Mouse (Mus musculus): ENCODE results near the gene Pif1.

The Pif1 gene

GRCm38 (mm10) chr9:65600951-65601350, 14.0 kb downstream of the Pif1 start:
- no peak for DNase-seq

DNA sequence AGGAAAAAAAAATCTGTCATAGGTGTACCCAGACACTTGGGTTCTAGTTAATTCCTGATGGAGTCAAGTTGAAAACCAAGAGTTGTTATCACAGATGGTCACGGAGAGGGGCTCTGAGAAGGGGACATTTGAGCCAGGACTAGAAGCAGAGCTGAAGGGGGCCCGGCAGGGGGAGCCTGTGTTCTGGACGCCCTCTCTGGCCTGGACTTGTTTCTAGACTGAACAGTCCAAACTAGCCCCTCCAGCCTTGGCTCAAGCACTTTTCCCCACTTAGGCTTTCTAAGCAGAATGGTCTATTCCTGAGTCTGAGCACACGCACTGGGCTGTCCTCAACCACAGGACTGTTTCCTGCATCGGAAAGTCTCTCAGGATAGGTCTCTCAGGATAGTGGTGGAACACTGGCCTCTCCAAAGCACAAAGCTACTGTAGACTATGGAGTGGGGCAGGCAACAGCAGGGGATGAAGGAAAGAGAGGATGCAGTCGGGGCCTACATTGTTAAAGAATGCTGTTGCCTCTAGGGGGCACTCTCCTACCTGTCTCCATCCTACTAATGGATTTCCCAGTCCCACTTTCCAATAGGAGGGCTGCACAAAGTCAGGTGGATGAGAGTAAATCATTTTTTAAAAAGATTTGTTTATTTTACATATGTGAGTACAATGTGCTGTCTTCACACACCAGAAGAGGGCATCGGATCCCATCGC, 16.6 kb downstream of the Pif1 start:
- no peak for DNase-seq

- DNase-seq, result peak; percentile 74
Measured at GRCm38 (mm10) chr9:65605471-65606136, 18.6 kb downstream of the Pif1 start.

GRCm38 (mm10) chr9:65606321-65607109, 19.6 kb downstream of the Pif1 start:
- no peak for DNase-seq

DNA sequence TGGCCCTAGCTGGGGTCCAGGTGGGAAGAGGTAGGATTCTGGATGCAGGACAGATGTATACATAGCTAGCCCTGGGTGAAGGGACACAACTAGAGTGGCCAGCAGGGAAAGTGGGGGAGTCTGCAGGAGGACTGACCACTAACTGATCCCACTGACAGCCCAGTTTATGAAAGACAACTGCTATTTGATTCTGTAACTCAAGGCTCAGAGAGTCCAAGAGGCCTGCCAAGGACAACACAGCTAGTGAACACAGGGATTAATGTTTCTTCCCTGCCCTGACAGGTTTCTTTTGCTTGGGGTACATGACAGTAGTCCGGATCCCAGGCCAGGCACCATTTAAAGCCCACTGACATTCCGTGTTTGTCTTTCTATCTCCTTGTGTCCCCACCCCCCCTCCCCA, 20.2 kb downstream of the Pif1 start:
- DNase-seq, result no peak

- no peak for DNase-seq
Measured at GRCm38 (mm10) chr9:65611969-65612486, 25.1 kb downstream of the Pif1 start.

DNA sequence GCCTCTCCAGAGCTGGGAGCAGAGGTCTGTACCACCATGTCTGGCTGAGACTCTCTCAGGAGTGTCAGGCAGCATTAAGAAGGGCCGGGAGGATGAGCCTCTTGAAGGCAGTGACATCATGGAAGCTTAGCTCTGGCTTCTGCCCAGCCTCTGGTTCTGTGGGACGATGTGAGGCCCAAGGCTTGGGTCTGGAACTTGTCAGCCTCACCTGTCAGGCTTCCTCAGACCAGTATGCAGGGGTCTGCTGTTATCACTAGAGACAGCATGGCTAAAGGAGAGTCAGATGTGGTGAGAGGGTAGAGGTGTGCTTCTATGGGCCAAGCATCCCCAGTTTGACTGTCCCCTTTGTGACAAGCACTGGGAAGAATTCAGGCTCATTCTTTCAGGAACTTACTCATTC, 26.1 kb downstream of the Pif1 start:
- DNase-seq, result no peak

- no peak for DNase-seq
Measured at GRCm38 (mm10) chr9:65619311-65619710, 32.4 kb downstream of the Pif1 start.

GRCm38 (mm10) chr9:65621196-65621595, 34.2 kb downstream of the Pif1 start:
- DNase-seq, result no peak

DNA sequence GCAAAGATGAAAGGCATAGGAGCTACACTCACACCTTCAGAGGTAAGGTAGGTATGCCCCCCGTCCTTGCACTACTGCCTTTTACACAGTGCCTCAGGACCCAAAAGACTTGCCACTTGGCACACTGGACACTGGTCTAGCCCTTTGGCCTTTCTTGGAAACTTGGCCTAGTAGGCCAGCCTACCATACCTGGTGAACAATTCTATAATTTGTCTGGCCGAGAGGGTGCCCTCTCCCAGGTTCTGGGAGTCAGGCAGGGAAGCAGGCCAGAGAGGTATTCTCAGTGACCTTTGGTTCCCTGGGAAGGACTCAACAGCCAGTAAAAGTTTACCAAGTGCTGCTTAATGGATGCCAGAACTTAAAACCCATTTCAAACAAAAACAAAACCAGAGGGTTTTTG, 34.7 kb downstream of the Pif1 start:
- DNase-seq, result no peak

DNA sequence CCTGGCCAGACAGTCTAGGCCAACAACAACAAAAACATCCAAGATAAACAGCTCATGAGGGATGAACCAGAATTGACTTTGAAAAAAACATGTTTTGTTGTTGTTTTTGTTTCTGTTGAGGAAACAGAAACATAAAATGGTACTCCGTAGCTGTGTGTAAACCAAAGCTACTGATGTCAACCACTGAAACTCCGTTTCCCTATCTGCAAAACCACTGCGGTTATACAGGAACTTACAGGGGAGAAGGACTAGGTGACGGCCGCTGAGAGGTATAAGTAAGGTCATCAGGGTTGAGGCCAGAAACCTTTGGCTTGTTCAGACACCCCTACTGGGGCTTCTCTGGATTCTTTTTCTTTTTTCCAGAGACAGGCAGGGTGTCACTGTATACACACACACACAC, 35.9 kb downstream of the Pif1 start:
- DNase-seq, result no peak

DNA sequence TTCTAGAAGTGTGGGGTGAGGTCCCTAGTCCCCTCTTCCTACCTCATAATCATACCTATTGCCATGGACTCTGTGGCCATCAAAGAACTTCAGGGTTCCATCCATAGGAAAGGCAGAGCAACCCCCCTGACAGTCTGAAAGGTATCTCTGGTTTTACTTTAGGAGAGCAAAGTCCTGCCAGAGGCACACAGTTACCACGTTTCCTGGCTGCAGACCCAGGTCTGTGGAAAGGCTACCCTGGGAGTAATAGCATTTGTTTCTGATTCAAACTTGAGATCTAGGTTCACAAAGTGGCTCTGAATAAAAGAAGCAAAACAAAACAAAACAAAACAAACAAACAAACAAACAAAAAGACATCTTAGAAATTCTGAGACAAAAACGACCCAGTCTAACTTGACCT, 37.3 kb downstream of the Pif1 start:
- DNase-seq, result no peak

DNA sequence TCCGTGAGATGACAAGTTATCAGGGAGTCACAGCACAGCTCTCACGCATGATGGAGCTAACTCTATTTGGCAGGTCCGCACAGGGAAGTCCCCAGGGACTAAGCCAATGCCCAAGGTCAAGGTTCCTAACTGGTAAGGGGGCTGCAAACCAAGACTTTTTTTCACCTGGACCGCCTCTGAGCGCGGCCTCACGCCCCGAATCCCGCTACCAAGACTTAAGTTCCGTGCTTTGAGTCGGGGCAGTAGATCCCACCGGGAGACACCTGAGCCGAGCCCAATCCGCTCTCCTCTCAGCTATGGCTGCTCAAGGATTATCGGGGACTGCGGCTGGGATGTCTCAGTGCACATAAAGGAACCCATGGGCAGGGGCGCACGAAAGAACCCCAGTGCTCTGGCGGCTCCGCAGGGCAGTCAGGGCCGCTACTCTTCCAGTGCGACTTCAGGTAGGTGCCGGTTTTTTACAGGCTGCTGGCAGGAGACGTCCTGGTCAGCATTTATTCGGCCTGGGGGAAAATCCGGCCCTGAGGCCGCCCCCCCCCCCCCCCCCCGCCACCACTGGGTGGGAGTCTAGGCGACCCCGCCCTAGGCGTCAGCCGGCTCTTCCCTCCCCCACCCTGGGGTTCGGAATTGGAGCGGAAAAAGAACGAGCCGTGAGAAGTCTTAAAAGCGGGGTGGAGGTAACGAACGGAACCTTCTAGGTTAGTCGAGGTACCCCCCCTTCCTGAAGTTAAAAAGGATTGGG, 42.2 kb downstream of the Pif1 start, which contains the start of gene Rbpms2:
TSS of gene Rbpms2 (plus strand) at position 624 of the 742 bp plus-strand sequence.
- DNase-seq, result peak; percentile 11

DNA sequence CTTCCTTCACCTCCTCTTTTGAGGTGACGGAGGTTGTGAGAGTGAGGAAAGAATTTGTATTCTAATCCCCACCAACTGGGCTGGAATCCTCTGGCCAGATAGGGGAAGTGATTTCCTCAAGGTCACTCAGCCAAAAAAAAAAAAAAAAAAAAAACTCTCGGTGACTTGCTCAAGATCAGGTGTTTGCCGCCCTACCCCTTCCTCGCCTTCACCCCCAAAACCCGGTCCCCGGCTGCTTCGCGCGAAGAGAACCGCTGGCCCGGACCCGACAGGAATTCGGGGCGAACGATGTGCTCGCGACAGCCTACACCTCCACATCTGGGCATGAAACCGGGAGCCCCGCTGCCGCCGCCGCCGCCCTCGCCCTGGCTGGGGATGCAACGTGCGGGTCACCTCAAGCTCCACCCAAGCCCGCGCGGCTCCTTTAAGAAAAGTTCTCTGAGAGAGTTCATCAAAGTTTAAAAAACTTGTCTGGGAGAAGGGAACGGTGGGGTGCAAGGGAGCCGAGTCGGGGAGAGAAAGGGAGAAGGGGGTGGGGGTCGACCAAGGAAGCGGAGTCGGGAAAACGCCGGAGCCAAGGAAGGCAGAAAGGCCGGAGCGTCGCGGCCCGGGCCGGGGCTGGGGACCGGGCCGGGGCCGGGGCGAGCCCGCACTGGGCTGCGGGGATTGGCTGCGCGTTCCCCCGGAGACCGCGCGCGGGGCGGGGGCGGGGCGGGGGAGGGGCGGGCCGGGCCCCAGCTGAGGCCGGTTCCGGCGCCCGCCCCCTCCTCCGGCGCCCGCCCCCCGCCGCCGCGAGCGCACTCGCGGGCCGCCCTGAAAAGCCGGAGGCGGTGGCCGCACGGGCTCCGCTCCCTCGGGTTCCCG, 43.0 kb downstream of the Pif1 start:
- peak; percentile 66 for DNase-seq

DNA sequence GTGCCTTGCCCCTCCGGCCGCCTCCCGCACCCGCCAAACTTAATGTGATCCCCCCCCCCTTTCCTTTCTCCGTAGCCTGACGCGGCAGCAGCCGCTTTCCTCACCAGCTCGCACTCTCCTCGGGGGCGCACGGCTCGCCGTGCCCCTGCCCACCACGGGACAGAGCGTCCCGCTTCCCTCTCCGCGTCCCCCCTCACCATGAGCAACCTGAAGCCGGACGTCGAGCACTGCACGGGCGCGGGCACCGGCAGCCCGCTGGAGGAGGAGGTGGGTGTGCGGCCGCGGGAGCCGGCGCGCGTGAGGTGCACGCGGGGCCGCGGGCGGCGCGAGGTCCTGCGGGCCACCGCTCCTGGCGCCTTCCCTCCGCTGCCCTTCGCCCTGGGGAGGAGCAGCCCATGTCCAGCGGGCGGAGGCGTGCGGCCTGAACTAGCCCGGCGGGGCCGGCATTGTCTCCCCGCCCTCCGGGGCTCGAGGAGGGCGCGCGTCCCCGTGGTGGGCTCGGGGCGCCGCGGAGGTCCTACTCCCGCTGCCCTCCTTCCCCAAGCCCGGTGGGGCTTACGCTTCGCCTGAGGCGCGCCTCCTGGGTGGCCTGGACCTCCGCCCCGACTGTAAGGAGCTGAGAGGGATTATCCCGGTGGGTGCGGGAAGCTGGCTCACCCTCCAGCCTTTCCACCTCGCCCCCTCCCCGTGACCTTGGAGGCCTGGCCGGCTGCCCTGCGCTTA, 43.8 kb downstream of the Pif1 start:
- DNase-seq, result peak; percentile 37

- DNase-seq, result peak; percentile 12
Measured at GRCm38 (mm10) chr9:65631354-65632021, 44.5 kb downstream of the Pif1 start.

GRCm38 (mm10) chr9:65635766-65636165, 48.8 kb downstream of the Pif1 start:
- DNase-seq, result no peak

DNA sequence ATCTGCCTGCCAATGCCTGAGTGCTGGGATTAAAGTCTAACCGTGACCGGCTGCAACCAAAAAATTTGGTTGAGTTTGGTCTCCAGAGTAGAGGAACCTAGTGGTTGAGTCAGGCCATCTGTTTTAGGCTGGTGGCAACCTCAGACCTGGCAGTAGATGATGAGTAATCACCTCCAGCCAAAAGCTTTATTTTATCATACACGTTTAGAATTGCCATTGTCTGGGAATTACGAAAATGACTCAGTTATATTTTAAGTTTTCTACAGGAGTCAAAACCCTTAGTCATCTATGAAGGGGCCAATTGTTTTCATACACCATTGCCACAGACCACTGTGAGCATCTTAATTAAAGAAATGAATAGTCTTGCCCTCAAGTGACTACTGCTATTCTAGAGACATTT, 50.0 kb downstream of the Pif1 start:
- DNase-seq, result no peak

GRCm38 (mm10) chr9:65639065-65639464, 52.1 kb downstream of the Pif1 start:
- no peak for DNase-seq

DNA sequence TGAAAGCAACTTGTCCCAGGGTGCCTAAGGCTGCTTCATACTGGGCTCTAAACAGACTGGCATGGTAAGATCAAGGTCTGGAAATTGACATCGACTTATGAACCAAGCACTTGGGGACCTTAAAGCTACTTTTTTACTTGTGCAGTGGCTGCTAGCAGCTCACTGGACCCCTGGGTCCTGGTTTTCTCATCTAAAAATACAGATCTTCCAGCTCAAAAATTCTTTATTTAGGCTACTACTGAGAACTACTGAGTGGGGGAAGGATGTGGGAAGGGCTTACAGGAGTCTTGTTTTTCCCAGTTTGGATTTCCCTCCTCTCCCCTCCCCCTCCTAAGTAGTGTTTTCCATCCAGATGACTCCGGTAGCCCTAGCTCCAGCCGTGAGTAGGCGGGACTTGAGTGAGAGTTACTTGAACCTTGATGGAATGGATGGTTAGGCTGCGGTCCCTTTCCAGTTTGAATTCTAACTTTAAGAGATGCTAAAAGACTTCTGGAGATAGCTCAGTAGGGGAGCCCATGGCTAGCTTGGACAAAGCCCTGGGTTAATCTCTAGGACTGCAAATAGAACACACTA, 54.0 kb downstream of the Pif1 start:
- DNase-seq, result no peak

Data from liver (tissue).